Mouse (Mus musculus) liver, postnatal 0 days (tissue): ENCODE results near the gene Sectm1a.

ENCODE experiments used
- CTCF ChIP-seq: sonication (generic); IDR thresholded peaks from 2 replicates; pipeline ENCODE4 v1.5.1; 2016; ENCODE audit warnings: antibody characterized with exemption, low read depth
- EP300 ChIP-seq: IDR thresholded peaks from 2 replicates; pipeline ENCODE4 v1.6.1; 2016; ENCODE audit warnings: antibody characterized with exemption, low read depth, mild to moderate bottlenecking

GRCm38 (mm10) chr11:121123438-121123837 lies 42.4 kb upstream of the Sectm1a start:
- no peak for TF ChIP-seq CTCF
- TF ChIP-seq EP300, result no peak
